Mouse (Mus musculus): ENCODE data around the gene Bola2.

Gene Bola2

DNA sequence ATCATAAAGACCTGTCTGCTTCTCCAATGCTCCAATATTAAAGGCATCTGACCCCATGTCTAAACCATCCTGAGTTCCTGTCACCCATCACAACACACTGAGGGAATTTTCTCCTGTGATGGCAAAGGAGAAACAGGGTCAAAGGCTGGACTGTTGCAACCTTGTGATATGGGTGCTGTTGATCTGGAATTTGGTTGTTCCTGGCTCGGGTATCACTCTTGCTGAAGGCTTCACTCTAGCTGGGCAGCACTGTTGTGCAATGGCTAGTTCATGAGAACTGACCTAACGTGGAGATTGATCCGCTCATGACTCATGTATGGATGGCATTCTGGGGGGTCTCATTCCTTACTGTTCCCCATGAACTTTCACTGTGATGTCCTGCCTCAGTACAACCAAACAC lies 6.2 kb upstream of the Bola2 start:
- DNase-seq (ENCODE audit: low read depth) = no peak

DNA sequence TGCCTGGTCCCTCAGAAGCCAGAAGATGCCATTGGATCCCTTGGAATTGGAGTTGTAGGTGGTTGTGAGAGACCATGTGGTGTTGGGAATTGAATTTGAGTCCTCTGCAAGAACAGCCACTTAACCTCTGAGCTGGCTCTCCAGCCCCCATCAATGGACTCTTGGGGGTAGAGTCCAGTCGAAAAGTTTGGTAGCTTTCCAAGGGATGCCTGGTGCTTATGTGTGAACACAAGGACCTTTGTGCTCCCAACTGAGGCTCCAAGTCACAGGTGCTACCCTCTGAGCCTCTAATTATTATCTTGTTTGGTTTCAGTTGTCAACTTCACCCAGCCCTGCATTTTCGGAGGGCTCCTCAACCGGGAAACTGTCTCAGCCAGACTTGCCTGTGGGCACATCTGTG lies 4.5 kb upstream of the Bola2 start:
- DNase-seq (ENCODE audit: low read depth) = no peak

DNA sequence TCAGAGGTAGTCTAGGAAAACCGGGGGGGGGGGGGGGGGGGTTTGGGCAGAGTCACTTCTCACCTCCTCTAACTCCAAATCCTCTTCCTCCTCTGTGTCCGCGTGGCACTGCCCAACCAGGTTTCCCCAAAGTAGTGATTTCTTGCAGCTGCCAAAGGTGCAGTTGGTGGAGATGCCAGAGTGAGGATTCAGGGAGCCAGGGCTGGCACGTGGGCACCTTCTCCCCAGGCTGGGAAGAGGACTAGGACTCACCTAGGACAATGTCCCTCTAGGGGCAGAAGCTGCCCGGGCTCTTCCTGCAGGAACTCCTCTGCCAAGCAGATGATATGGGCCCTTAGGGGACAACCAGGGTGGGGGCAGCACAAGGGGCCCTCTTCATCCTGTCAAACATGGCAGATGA lies 3.5 kb upstream of the Bola2 start:
- no peak for DNase-seq (ENCODE audit: low read depth)

DNA sequence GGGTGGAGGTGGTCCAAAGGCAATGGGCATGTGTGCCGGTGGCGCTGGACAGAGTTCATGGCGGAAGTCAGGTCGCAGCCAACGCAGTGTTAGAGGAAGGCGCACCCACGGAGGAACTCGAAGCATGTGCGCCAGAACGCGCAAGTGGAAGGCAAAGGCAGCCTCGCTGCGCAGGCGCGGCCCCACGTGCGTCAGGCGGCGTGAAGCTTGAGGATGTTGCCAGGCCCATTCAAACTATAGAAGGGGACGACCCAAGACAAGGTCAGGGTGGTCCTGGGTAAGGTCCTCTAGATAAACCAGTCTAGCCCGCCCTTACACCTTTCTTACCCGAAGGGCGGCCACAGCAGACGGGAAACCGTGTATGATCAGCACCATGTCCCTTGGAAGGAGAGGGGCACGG lies 2.8 kb upstream of the Bola2 start:
- DNase-seq (ENCODE audit: low read depth) = no peak

DNA sequence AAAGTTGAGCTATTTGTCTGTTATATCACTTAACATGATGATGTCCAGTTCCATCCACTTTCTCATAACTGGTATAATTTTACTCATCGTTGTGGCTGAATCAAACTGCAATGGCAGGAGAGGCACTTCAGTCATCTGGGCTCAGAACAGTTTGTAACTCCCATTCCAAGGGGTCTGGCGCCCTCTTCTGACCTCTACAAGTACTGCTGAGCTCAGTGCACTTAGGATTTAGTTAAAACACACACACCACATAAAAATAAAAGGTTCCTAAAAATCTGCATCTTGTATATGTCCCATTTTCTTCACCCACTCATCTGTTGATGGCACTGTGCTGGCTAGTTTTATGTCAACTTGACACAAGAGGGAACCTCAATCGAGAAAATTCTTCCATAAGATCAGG lies 1.9 kb upstream of the Bola2 start:
- DNase-seq (ENCODE audit: low read depth) = peak; percentile 75

DNA sequence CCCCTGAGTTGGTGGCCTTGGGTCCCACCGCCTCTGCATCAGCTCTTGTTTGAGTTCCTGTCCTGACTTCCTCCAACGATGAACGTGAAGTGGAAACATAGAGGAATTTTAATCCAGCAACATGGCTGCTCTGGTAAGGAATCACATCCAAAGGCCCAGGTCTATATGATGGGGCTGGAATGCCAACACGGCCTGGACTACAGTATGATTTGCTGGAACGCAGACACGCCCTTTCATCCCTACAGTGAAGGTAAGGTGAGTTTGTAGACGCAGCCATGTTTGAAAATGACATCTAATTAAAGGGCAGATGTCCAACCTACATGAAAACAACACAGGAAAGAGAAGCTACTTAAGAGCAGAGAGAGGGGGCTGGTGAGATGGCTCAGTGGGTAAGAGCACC lies 1.4 kb upstream of the Bola2 start:
- no peak for DNase-seq (ENCODE audit: low read depth)

DNA sequence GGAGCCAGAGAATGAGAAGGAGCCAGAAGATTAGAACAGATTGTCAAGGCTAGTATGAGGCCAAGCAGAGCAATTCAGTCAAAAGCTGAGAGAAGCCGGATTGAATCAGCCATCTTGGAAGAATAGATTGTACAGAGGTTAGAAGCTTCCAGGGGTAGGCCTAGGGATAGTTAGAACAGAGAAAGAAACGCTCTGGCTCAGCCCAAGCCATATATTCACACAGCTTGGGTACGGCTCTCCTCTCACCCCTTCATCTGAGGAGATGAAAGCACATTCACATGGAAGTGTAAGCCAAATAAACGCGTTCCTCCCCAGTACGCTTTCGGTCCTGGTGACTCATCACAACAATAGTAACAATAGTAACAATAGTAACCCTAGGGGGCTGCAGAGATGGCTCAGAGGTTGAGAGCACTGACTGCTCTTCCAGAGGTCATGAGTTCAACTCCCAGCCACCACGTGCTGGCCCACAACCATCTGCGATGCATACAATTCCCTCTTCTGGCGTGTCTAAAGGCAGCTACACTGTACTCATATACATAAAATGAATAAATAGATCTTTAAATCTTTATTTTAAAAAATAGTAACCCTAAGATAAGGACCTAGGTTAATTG lies 655 bp upstream of the Bola2 start:
- DNase-seq (ENCODE audit: low read depth) = no peak

DNA sequence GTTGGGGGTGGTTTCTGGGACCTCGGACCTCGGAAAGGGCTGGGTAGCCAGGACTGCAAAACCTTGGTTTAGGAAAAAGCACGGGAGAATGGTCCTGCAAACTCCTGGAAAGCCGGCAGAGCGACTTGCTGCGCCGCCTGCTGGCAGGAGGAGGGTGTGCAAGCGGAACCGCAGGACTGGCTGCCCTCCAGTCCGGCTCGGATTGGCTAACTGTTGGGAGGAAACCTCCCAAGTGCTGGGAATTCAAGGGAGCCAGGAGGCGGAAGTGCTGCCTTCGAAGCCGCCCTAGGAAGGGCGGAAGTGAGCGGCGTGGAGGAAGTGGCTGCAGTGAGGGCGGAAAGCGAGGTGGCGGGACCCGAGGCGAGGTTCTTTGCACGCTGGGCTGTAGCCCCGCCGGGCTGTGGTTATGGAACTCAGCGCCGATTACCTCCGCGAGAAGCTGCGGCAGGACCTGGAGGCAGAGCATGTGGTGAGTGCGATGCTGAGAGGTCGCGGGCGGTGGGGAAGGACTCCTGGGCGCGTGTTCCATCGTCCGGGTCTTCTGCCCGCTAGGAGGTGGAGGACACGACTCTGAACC lies 518 bp downstream of the Bola2 start, which contains the start of gene Slx1b:
Gene Slx1b (minus strand): TSS at position 154 of the 577 bp plus-strand sequence.
- peak; percentile 97 for DNase-seq (ENCODE audit: low read depth)

DNA sequence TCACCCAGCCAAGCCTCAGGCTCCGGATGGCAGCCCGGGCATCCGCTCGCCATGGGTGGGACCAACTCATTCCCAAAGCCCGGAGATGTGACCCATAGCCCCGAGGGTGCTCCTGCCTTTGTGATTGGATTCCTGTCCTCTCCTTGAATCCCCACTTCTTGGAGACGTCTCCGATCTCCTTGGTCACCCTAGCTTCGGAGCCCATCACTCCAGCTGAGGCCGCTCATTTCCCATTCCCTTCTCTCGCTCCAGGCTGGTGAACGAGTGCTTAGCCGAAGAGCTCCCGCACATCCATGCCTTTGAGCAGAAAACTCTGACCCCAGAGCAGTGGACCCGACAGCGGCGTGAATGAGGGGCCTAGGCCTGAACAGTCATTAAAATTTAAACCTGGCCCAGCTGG lies 1.1 kb downstream of the Bola2 start:
- no peak for DNase-seq (ENCODE audit: low read depth)

DNA sequence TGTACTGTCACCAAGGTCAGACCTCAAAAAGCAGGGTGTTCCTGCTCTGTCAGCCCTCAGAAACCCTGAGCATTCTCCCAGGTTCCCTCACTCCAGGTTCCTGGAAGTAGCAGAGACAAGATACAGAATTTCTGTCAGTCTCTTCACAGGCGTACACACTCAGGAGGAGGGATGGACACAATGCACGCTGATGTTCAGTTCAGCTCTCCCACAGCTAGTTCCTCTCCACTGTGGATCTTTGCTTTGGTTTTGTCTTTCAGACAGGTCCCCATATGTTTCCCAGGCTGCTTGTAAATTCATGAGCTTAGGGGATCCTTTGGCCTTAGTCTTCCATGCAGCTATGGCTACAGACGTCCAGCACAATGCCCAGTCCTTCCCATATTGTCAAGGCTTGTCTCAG lies 1.7 kb downstream of the Bola2 start:
- no peak for DNase-seq (ENCODE audit: low read depth)

DNA sequence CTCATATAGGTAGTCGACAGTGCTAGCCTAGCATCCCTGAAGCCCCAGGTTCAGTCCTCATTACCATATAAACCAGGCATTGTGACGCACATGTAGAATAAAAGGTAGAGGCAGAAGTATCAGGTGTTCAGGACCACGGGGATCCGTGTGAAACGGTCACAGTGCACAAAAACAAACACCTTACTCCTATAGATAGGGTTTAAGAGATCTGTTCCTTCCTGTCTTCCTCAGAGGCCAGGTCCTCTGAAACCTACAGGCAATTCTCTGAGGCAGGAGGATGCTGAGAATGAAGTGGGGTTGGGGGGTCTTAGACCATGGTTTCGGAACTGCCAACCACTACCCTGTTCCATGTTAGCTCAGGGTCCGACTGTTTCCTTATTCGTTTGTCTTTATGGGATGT lies 2.6 kb downstream of the Bola2 start:
- no peak for DNase-seq (ENCODE audit: low read depth)

DNA sequence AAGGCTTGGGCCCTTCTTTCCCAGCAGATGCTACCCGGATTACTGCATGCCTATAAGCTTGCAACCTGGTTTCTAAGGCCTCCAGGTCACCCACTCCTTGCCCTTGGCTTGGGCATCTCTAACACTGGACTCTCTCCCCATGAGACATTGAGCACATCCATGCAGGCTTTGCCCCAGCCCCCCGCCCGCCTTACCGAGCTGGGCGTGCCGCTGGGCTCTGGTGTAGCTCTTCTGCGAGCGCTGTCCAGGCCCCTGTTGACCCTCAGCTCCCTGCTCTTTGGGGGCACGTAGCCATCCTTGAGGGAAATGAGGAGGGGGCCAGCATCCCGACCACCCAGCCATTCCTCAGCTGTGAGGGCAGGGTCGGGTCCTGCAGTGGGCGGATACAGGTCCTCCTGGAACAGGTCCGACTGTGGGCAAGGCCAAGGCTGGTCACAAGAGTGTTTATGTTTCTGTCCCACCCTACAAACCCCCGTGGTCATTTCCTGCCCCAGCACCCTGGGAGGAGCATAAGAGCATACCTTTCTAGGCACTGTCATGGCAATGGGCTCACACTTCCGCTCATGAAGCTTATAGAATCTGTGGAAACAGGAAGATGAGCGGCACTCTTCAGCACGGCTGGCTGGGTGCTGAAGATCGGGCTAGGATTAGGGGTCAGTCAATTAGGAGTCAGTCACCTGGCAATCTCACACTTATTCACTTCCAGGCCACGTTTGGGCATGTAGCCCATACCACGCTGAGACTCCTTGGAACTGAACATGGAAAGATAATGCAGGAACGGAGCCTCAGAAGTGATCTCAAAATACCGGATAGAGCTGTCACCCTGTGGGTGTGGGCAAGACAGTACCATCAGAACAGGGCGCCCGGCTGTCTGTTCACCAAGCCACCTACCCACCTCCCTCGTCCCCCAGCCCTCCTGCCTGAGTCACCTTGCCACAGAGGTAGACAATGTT lies 5.1 kb downstream of the Bola2 start:
- no peak for DNase-seq (ENCODE audit: low read depth)

DNA sequence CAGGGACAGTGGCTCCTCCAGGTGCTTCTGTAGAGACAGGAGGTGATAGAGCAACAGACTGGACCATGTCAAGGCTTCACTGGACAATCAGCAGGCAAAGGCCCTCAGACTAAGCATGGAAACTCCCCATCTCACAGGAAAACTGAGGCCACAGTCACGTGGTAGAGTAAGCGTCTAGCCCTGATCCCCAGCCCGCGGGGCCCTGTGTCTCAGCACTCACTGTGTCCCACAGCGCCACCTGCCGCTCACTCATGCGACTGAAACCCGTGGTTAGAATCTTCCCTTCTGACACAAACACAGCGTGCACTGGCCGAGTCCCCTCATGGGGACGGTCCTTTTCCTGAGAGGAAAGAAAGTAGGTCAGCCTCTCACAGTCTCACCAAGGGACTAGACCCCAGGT lies 5.9 kb downstream of the Bola2 start:
- DNase-seq (ENCODE audit: low read depth) = no peak

DNA sequence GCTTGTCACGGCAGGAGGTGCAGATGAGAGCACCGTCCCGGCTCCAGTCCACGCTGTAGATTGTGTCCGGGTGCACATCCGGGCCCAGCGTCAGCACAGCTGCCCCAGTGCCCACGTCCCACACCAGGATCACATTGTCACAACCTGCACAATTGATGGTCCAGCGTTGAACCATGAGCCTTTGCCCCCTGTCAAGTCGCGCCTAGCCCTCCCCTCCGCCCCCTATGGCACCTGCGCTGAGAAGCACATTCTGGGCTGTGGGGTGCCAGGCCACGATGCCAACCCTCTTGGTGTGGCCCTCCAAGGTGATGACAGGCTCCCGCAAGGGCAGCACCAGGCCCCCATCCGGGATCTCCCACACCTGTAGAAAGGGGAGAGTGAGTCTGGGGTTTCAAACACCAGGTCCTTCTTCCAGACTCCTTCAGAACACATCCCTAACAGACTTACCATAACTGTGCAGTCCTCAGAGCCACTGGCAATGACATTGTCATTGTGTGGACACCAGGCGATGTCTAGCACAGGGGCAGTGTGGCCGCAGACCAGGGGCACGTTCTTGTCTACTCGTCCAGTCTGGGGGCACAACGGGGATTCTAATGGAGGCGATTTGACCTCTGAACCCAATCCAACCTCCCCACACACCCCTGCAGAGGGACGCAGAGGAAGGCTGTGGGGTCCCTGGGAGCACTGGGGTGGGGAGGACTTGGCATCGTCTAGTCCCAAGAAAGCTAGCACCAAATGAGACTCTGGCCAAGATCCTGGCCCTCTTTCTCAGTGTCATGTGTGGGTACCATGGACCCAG lies 6.6 kb downstream of the Bola2 start:
- no peak for DNase-seq (ENCODE audit: low read depth)

DNA sequence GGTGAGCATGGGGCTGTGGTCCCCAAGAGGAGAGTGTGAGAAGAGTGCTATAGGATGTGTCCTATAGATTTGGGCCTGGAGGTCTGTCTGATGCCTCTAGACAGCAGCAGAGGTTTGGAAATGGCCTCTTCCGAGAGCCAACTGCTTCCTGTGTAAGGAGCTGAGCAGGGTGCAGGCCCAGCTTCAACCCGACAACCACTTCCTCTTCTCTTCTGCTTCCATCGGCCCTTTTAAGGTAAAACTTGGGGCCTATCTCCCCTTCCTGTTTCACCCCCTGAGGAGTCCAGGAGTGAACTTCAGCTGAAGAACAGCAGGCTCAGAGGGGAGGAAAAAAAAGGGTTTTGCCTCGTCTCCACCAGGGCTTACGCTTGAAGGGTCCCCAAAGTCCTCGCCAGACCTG lies 7.2 kb downstream of the Bola2 start:
- no peak for DNase-seq (ENCODE audit: low read depth)

DNA sequence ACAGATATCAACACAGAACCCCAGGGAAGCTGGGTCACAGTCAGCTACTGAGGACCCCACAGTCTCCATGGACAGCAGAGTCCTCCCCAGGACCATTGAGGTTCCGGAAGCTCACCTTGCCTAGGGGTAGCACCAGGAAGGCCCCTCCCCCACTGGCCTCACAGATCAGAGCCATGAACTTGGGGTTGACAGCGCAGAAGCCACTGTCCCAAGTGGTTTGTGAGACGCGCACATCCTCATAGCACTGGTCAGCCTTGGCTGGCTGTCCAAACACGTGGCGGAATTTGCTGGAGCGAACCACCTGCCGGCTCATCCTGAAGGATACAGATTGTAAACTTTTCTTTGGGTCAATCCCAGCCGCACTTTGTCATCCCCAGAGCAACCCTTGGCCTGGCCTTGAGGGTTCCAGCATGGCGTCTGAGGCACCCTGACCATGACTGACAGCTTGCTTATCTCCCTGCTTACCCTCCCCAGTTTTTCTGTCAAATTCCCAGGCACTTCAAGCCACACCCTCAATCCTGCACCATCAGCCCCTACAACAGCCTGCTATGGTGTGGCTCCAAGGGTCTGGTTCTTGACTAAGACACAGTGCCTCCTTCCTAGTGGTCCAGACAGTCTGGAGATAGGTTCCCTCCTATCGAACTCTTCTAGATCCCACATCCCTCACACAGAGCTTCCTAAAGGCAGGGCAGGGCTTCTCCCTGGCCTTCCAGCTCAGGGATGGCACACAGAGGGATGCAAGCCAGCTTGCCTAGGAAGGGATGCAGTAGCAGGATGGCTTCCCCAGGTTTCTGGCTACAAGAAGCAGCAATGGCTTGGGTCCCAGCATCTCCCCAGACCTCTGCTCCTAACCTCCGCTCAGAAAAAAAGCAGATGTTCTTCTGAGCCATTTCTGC lies 7.9 kb downstream of the Bola2 start:
- DNase-seq (ENCODE audit: low read depth) = no peak

DNA sequence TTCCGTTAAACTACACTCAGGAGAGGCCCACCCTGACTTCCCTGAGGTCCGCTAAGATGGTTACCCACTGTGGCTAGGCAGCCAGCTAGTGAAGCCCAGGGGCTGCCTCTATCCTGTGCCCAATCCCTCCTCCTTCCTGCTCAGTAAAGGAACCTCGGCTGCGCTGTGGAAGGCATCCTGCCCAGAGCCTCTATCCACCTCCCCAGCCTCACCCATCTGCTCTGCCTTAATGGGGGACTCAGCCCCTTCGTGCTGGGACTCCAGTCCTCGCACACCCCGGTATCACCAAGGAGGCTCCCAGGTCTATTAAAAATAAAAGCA lies 8.5 kb downstream of the Bola2 start:
- no peak for DNase-seq (ENCODE audit: low read depth)

DNA sequence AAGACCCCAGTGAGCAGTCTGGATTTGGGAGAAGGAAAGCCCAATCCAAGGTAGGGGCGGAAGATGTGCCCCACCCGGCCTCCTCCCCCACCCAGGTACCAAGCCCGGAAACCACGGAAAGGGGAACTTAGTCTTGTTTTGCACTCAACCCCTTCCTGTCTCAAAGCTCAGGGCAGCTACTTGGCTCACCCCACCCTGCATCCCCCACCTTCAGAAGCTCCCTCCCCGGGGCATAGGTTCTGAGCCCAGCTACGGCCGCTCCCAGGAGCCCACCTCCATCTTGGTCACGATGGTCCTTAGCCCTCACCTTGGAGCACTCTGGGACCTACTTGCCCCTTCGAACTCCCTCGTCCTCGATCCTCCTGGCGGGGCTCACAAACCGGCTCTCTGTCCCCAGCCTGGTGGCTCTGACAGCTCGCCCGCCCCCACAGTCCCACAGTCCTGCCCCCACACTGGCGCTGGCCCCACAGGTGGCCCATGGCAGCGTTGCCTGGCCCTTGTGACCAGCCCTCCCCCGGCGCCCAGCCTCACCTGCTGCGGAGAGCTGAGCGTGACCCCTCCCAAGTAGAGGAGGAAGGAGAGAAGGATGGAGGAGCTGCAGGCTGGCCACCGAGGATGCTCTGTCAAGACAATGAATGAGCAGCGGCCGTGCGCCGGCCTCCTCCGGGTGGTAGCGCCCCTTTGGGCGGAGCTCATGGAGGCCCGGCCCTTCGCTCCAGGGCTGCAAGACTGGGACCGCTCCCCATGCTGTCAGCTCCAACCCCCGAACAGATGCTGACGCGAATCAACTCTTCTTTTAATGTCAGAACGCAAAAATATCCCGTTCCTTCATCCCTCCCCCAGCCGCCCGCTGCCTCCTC lies 9.2 kb downstream of the Bola2 start:
- DNase-seq (ENCODE audit: low read depth) = no peak

DNA sequence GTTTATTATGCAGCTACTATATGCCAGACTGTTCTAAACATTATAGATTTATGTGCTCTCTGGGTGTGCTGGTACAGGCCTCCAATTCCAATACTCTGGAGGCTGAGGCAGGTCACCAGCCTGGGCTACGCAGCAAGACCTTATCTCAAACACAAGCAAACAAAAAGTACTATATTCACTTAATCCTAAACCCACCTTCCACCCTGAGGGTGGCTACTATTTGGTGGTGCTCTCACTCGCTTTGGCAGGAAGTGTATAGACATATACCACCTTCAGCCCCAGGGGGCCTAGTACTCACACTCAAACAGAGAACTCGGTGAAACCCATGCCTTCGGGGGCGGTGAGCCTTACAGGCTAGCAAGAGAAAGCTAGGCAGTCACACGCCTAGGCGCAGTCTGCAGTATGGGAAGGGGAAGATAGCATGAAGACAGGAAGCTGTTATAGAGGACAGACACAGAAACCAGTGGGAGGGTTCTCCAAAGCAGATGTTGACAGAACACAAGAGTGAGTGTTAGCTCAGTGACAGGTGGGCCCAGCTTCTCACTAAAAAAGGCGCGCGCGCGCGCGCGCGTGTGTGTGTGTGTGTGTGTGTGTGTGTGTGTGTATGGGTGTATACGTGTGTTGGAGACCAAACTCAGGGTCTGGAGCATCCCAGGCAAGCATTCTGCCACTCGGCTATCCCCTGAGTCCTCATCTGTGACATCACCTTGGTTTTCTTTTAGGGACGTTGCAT lies 12.4 kb downstream of the Bola2 start, which contains the start of gene Coro1a:
Gene Coro1a (minus strand): TSS at position 346 of the 733 bp plus-strand sequence.
- DNase-seq (ENCODE audit: low read depth) = no peak
